Mouse (Mus musculus) urinary bladder, adult 2 months (tissue): ENCODE measurements around the gene Csnk1g2. TPM values are rescaled to one million over a fixed set of nuclear protein-coding genes. Genes with fewer than 3 reads are reported as not detected.

ENCODE experiments used
- DNase-seq: peaks from one replicate; pipeline ENCODE4 v3.0.0; 2022; ENCODE audit warnings: low spot score
- polyA plus RNA-seq: library from polyadenylated mRNA; depleted of rRNA; stranded (reverse); fragments of >200 nt; gene quantifications from 2 replicates; pipeline ENCODE4 v1.2.3, GENCODE M21; 2012

Csnk1g2 gene
- polyA plus RNA-seq, 1 experiment: 158 TPM

GRCm38 (mm10) chr10:80665459-80665858 is 42.8 kb downstream of the Csnk1g2 start:
- DNase-seq: no peak

- no peak for DNase-seq
These were observed 43.5 kb downstream of the Csnk1g2 start for GRCm38 (mm10) chr10:80665981-80666733.

- DNase-seq: no peak
These were observed 44.3 kb downstream of the Csnk1g2 start for GRCm38 (mm10) chr10:80666837-80667412.

- no peak for DNase-seq
These were observed 46.0 kb downstream of the Csnk1g2 start for GRCm38 (mm10) chr10:80668614-80669013.

- no peak for DNase-seq
These were observed 46.4 kb downstream of the Csnk1g2 start for GRCm38 (mm10) chr10:80669018-80669417.

GRCm38 (mm10) chr10:80669737-80670485 is 47.3 kb downstream of the Csnk1g2 start:
- no peak for DNase-seq

- DNase-seq: no peak
These were observed 47.9 kb downstream of the Csnk1g2 start for GRCm38 (mm10) chr10:80670531-80670930.

- no peak for DNase-seq
These were observed 48.6 kb downstream of the Csnk1g2 start for GRCm38 (mm10) chr10:80671251-80671650.

GRCm38 (mm10) chr10:80671936-80672690 is 49.5 kb downstream of the Csnk1g2 start:
- DNase-seq: no peak

- DNase-seq: no peak
These were observed 51.1 kb downstream of the Csnk1g2 start for GRCm38 (mm10) chr10:80673690-80674089.

- DNase-seq: no peak
These were observed 51.6 kb downstream of the Csnk1g2 start for GRCm38 (mm10) chr10:80674161-80674711.

- no peak for DNase-seq
These were observed 52.3 kb downstream of the Csnk1g2 start for GRCm38 (mm10) chr10:80674851-80675404.

GRCm38 (mm10) chr10:80675405-80676197 is 53.0 kb downstream of the Csnk1g2 start:
- no peak for DNase-seq

GRCm38 (mm10) chr10:80676198-80676928 is 53.7 kb downstream of the Csnk1g2 start:
- DNase-seq: peak; percentile 98

- no peak for DNase-seq
These were observed 54.7 kb downstream of the Csnk1g2 start for GRCm38 (mm10) chr10:80677128-80677875.

- peak; percentile 87 for DNase-seq
These were observed 55.4 kb downstream of the Csnk1g2 start, which contains the start of gene Mknk2 for GRCm38 (mm10) chr10:80677942-80678436. Mknk2 (minus strand) TSS chr10:80678112.

GRCm38 (mm10) chr10:80678601-80679377 is 56.2 kb downstream of the Csnk1g2 start:
- DNase-seq: no peak
